Mouse (Mus musculus) heart, adult 2 months (tissue): Measurements from ENCODE around the gene Alkbh2. TPM values are rescaled to one million over a fixed set of nuclear protein-coding genes. Genes with fewer than 3 reads are reported as not detected.
A peak's percentile ranks its signal among the peaks of the same experiment; 100 is the strongest.

Experiments
- DNase-seq, 2 experiments: peaks; one replicate each; pipeline ENCODE4 v3.0.0; 2021
- H3K27ac ChIP-seq: fragments of 200-600 bp; 2 replicates; pipeline ENCODE4 v1.8.1; 2022
- H3K27me3 ChIP-seq: fragments of 200-500 bp; 2 replicates; pipeline ENCODE4 v1.6.1; 2012; ENCODE audit warnings: mild to moderate bottlenecking, low read length, inconsistent platforms, mixed read lengths; ENCODE audit not compliant: control insufficient read depth, insufficient read depth
- H3K36me3 ChIP-seq: fragments of 200-500 bp; 2 replicates; pipeline ENCODE4 v1.6.1; 2012; ENCODE audit warnings: low read length, inconsistent platforms; ENCODE audit not compliant: control insufficient read depth, insufficient read depth
- H3K4me1 ChIP-seq: fragments of 200-500 bp; 2 replicates; pipeline ENCODE4 v1.6.1; 2011; ENCODE audit warnings: low read length; ENCODE audit not compliant: control insufficient read depth, insufficient read depth
- H3K4me3 ChIP-seq: fragments of 200-600 bp; 2 replicates; pipeline ENCODE4 v1.8.1; 2022
- H3K79me2 ChIP-seq: fragments of 200-500 bp; replicated peaks from 2 replicates; pipeline ENCODE4 v1.6.1; 2012; ENCODE audit warnings: mild to moderate bottlenecking, inconsistent platforms, low read length, moderate library complexity, mixed read lengths; ENCODE audit not compliant: control insufficient read depth, insufficient read depth
- H3K9ac ChIP-seq: fragments of 200-500 bp; 2 replicates; pipeline ENCODE4 v1.6.1; 2012; ENCODE audit warnings: low read depth, mild to moderate bottlenecking, control low read depth, inconsistent platforms, low read length, mixed read lengths
- CTCF ChIP-seq: fragments of 200-600 bp; IDR thresholded peaks from 2 replicates; pipeline ENCODE4 v1.8.1; 2022; ENCODE audit warnings: antibody characterized with exemption, mild to moderate bottlenecking, moderate library complexity
- EP300 ChIP-seq: fragments of 200-500 bp; IDR thresholded peaks from 2 replicates; pipeline ENCODE4 v1.6.1; 2011; ENCODE audit warnings: low read depth, low read length, control low read depth; ENCODE audit not compliant: insufficient read depth
- POLR2A ChIP-seq: fragments of 200-500 bp; IDR thresholded peaks from 2 replicates; pipeline ENCODE4 v1.6.1; 2011; ENCODE audit warnings: mild to moderate bottlenecking, low read depth, low read length, control low read depth; ENCODE audit not compliant: insufficient read depth
- WGBS: fragments of 180-500 bp; shearing (Covaris S2); methylation state at CpG from one replicate; pipeline ENCODE4 v1.1.7; 2018; 5-methylcytosine and 5-hydroxymethylcytosine counted together
- intact Hi-C: fragments of 180-260 bp; cut with DNase I; formaldehyde crosslinking; loops from one replicate; pipeline ENCODE4 v1.15.1; 2025
- long read RNA-seq: library from polyadenylated mRNA; stranded (forward); transcript quantifications from one replicate; pipeline ENCODE4 v2.0.0, GENCODE M21; 2021
- polyA plus RNA-seq: library from polyadenylated mRNA; depleted of rRNA; stranded (reverse); fragments of >200 nt; gene quantifications from 2 replicates; pipeline ENCODE4 v1.2.3, GENCODE M21; 2012; rRNA removed
- total RNA-seq, 2 experiments: library from RNA; stranded (reverse); gene quantifications; 2 replicates each; pipeline ENCODE4 v1.2.3; 2021

Alkbh2 gene
- total RNA-seq (1 to 10 TPM; 1.6 to 2.0 TPM), polyA plus RNA-seq (3.0 and 3.1 TPM in 2 replicates)
- long read RNA-seq, partial matches to known transcripts: 1 of 2 reads
- long read RNA-seq, other reads (novel, unspliced or antisense): 0 of 2 reads

DNA sequence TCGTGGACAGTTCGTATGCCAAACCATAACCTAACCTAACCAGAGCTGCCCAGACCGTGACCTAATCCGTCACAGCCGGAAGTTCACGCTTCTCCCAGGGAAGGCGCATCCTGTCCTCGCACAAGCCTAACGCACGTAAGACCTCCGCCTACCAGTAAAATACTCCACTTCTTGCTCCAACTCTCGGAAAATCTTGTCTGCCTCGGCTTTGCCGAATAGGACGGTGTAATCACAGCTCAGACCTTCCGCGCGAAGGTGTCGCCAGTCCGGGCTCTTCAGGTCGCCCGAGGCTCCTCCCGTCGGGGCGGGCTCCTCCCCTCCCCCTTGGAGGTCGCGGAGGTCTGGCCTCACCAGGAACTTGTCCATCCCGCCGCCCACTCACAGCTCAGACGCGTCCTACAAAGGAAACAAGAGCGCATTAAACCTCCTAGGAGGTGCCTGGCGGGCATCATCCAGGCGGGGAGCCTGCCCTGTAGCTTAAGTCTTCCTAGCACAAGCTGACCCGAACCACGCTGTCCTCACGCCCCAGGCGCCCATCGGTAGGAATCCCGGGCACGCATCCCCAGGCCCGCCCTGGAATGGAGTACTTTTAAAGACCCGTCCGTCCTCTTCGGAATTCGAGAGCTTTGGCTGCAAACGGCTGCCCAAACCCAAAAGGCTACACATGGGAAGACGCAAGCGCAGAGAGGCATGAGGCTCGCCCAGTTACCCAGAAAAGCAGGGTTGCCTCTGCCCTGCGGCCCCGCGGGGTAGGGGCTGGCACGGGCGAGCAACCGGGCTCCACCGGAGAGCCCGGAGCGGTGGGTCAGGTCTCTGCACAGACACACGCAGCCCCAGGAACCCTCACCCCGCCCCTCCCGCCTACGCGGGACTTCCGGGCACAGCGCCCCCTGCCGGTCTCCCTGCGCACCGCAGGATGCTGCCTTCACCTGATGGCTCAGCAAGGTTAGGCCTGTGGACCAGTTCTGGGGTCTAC lies at the start of gene Alkbh2:
TSS of gene Alkbh2 (minus strand) at position 845 of the 976 bp plus-strand sequence.
- 0 out of 2 replicates have a peak, but pooled peaks have one; percentile 22 for TF ChIP-seq EP300
- TF ChIP-seq POLR2A: peak; percentile 59
- no peak for TF ChIP-seq CTCF
- no peaks in the 10 kb centered on the region for H3K27me3 ChIP-seq
- no peaks in the 10 kb centered on the region for H3K36me3 ChIP-seq
- DNase-seq: peak; percentile 83 to 91
- H3K27ac ChIP-seq: peak within 1 kb of the TSS; percentile 93
- H3K79me2 ChIP-seq: no peaks in the 10 kb centered on the region
- intact Hi-C loops: loop anchor here (2.0 to 10.0 kb wide), 3 partner anchors 27 to 273 kb away; no protein-coding TSS in a partner anchor
- peak within 1 kb of the TSS; percentile 77 for H3K9ac ChIP-seq
- H3K4me3 ChIP-seq: peak within 1 kb of the TSS; percentile 79
- H3K4me1 ChIP-seq: peaks cover 1% of the 10 kb centered on the region; the same call in 1 of the 2 replicates
- under 1% methylated on average over 69 of the region's 69 CpGs for WGBS

- peak overlapping the region; percentile 60 for H3K4me3 ChIP-seq
- WGBS: 54% methylated on average over 8 of the region's 8 CpGs
- TF ChIP-seq POLR2A: no peak
- TF ChIP-seq CTCF: peak; percentile 65
- peaks cover 28% of the 10 kb centered on the region for H3K4me1 ChIP-seq
- H3K36me3 ChIP-seq: peaks cover 6% of the 10 kb centered on the region
- intact Hi-C loops: loop anchor here (10.0 kb wide), 1 partner anchor 198 kb away; no protein-coding TSS in a partner anchor
- no peaks in the 10 kb centered on the region for H3K27me3 ChIP-seq
- H3K27ac ChIP-seq: peak overlapping the region; percentile 94
- peak overlapping the region; percentile 86 for H3K9ac ChIP-seq
- no peak for DNase-seq
- H3K79me2 ChIP-seq: 0 out of 2 replicates have a peak, but pooled peaks cover 2% of the 10 kb centered on the region
Measured at GRCm38 (mm10) chr5:114176548-114177400, 48.8 kb upstream of the Alkbh2 start.

- peaks cover 6% of the 10 kb centered on the region for H3K36me3 ChIP-seq
- DNase-seq: peak; percentile 97
- intact Hi-C loops: loop anchor here (10.0 kb wide), 1 partner anchor 199 kb away; no protein-coding TSS in a partner anchor
- H3K4me3 ChIP-seq: peak overlapping the region; percentile 60
- peak; percentile 42 for TF ChIP-seq CTCF
- TF ChIP-seq POLR2A: peak; percentile 98
- peak; percentile 76; the same call in 1 of the 2 replicates for TF ChIP-seq EP300
- no peaks in the 10 kb centered on the region for H3K27me3 ChIP-seq
- WGBS: 1% methylated on average over 26 of the region's 26 CpGs
- H3K79me2 ChIP-seq: 0 out of 2 replicates have a peak, but pooled peaks cover 2% of the 10 kb centered on the region
- H3K9ac ChIP-seq: peak overlapping the region; percentile 86
- H3K4me1 ChIP-seq: peaks cover 23% of the 10 kb centered on the region
- peak overlapping the region; percentile 94 for H3K27ac ChIP-seq
Measured at GRCm38 (mm10) chr5:114175596-114176171, 47.7 kb upstream of the Alkbh2 start.

DNA sequence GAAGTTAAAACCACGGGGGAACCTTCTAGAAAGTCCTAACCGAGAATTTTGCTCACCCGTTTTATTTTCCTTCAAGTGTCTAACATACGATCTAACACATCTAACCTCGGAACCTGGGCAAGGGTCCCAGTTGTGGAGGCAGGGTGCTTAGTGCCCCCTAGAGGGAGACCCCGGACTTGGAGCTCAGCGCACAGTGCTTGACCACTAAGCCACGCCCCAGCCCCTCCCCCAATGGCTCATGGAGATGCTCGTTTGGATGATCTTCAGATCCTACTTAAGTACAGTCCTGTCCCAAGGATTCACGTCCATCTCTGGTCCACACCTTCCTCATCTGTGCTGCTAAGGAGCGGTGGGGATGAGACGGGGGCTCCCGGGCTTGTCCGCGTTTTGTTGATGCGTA lies 46.6 kb upstream of the Alkbh2 start:
- peaks cover 4% of the 10 kb centered on the region for H3K36me3 ChIP-seq
- H3K4me1 ChIP-seq: peaks cover 17% of the 10 kb centered on the region
- no peaks in the 10 kb centered on the region for H3K27me3 ChIP-seq
- 17% methylated on average over 16 of the region's 16 CpGs for WGBS
- no peak overlapping the region for H3K4me3 ChIP-seq
- peak; percentile 50 to 65 for DNase-seq
- intact Hi-C loops: loop anchor here (10.0 kb wide), 1 partner anchor 200 kb away; no protein-coding TSS in a partner anchor
- 0 out of 2 replicates have a peak, but pooled peaks cover 2% of the 10 kb centered on the region for H3K79me2 ChIP-seq
- TF ChIP-seq POLR2A: no peak
- TF ChIP-seq EP300: no peak
- peak; percentile 62 for TF ChIP-seq CTCF
- H3K9ac ChIP-seq: no peak overlapping the region
- peak overlapping the region; percentile 94 for H3K27ac ChIP-seq
